Mouse (Mus musculus) CH12.LX (cell line): Measurements from ENCODE around the gene F2rl1. TPM values are rescaled to one million over a fixed set of nuclear protein-coding genes. Genes with fewer than 3 reads are reported as not detected.

Source experiments
- DNase-seq: peaks from one replicate; pipeline ENCODE4 v3.0.0-alpha.2; 2013; ENCODE audit errors: extremely low read depth
- H3K27ac ChIP-seq: 2 replicates; pipeline ENCODE4 v1.5.1; 2012; ENCODE audit warnings: low read depth, mild to moderate bottlenecking, control low read depth, moderate library complexity; ENCODE audit not compliant: insufficient read depth
- H3K27me3 ChIP-seq: replicated peaks from 2 replicates; pipeline ENCODE3; 2012; ENCODE audit warnings: inconsistent platforms
- H3K36me3 ChIP-seq, 2 experiments: replicated peaks in 1 of 2; 2 replicates each; pipeline versions ENCODE3 to v1.6.1; 2012; ENCODE audit warnings: inconsistent platforms in 1 of 2, low read length in 1 of 2, mild to moderate bottlenecking in 1 of 2, mixed read lengths in 1 of 2, moderate library complexity in 1 of 2; ENCODE audit not compliant: control insufficient read depth in 1 of 2, insufficient read depth in 1 of 2
- H3K4me1 ChIP-seq, 2 experiments: 2 replicates each; pipeline ENCODE4 v1.6.1; 2012; ENCODE audit warnings: inconsistent platforms in 1 of 2, moderate library complexity in 1 of 2; ENCODE audit not compliant: insufficient read depth in 2 of 2, control insufficient read depth in 1 of 2
- H3K4me2 ChIP-seq: 2 replicates; pipeline ENCODE4 v1.6.1; 2012; ENCODE audit warnings: low read depth, mild to moderate bottlenecking, control low read depth; ENCODE audit not compliant: poor library complexity, insufficient read depth, severe bottlenecking
- H3K4me3 ChIP-seq, 3 experiments: fragments of 150-350 bp in 1 of 3; sonication (generic) in 1 of 3; replicated peaks in 1 of 3; 2 replicates each; pipeline versions ENCODE3 to v1.5.1; 2011 to 2012; ENCODE audit warnings: low read depth in 2 of 3, low read length in 2 of 3, mild to moderate bottlenecking in 2 of 3, moderate library complexity in 2 of 3, control low read depth in 1 of 3, improper control_type of control experiment in 1 of 3, inconsistent platforms in 1 of 3, mixed read lengths in 1 of 3; ENCODE audit not compliant: poor library complexity in 1 of 3
- H3K79me2 ChIP-seq: replicated peaks from 2 replicates; pipeline ENCODE4 v1.6.1; 2012; ENCODE audit warnings: mild to moderate bottlenecking, moderate library complexity; ENCODE audit not compliant: control insufficient read depth, poor library complexity, insufficient read depth, severe bottlenecking; ENCODE audit errors: extremely low read depth
- H3K9ac ChIP-seq: 2 replicates; pipeline ENCODE4 v1.6.1; 2012; ENCODE audit warnings: low read depth, mild to moderate bottlenecking, control low read depth, moderate library complexity; ENCODE audit not compliant: insufficient read depth
- H3K9me3 ChIP-seq: replicated peaks from 2 replicates; pipeline ENCODE3; 2012; ENCODE audit warnings: low read length, inconsistent platforms, mixed read lengths
- BHLHE40 ChIP-seq: IDR thresholded peaks from 2 replicates; pipeline ENCODE4 v1.6.1; 2011; ENCODE audit warnings: mild to moderate bottlenecking, low read depth, low read length, improper control_type of control experiment
- CTCF ChIP-seq, 2 experiments: IDR thresholded peaks in 1 of 2; conservative IDR thresholded peaks in 1 of 2; 2 replicates each; pipeline ENCODE4 v1.5.1; 2011 to 2012; ENCODE audit warnings: low read depth in 2 of 2, low read length in 2 of 2, improper control_type of control experiment in 1 of 2, inconsistent platforms in 1 of 2, mild to moderate bottlenecking in 1 of 2, moderate library complexity in 1 of 2
- ELF1 ChIP-seq: IDR thresholded peaks from 2 replicates; pipeline ENCODE4 v1.6.1; 2014; ENCODE audit warnings: low read depth, mild to moderate bottlenecking, inconsistent platforms, low read length, improper control_type of control experiment
- EP300 ChIP-seq: IDR thresholded peaks from 2 replicates; pipeline ENCODE4 v1.6.1; 2011; ENCODE audit warnings: low read length, improper control_type of control experiment
- GABPA ChIP-seq: IDR thresholded peaks from 2 replicates; pipeline ENCODE4 v1.6.1; 2012; ENCODE audit warnings: low read depth, low read length, improper control_type of control experiment, inconsistent platforms; ENCODE audit not compliant: insufficient replicate concordance
- HCFC1 ChIP-seq: IDR thresholded peaks from 2 replicates; pipeline ENCODE4 v1.6.1; 2012; ENCODE audit warnings: low read depth, mild to moderate bottlenecking, inconsistent platforms, low read length, improper control_type of control experiment
- IRF4 ChIP-seq: IDR thresholded peaks from 2 replicates; pipeline ENCODE4 v1.6.1; 2014; ENCODE audit warnings: low read depth, mild to moderate bottlenecking, inconsistent platforms, low read length, improper control_type of control experiment
- JUN ChIP-seq: IDR thresholded peaks from 2 replicates; pipeline ENCODE4 v1.6.1; 2011; ENCODE audit warnings: low read depth, mild to moderate bottlenecking, low read length, improper control_type of control experiment, moderate library complexity; ENCODE audit not compliant: insufficient read depth
- JUND ChIP-seq: conservative IDR thresholded peaks from 2 replicates; pipeline ENCODE4 v1.6.1; 2011; ENCODE audit warnings: low read depth, low read length, improper control_type of control experiment
- MAZ ChIP-seq: IDR thresholded peaks from 2 replicates; pipeline ENCODE4 v1.6.1; 2012; ENCODE audit warnings: low read depth, mild to moderate bottlenecking, inconsistent platforms, low read length, improper control_type of control experiment, moderate library complexity
- MEF2A ChIP-seq: IDR thresholded peaks from 2 replicates; pipeline ENCODE4 v1.6.1; 2014; ENCODE audit warnings: low read depth, mild to moderate bottlenecking, inconsistent platforms, low read length, improper control_type of control experiment, borderline replicate concordance
- MXI1 ChIP-seq: IDR thresholded peaks from 2 replicates; pipeline ENCODE4 v1.6.1; 2011; ENCODE audit warnings: mild to moderate bottlenecking, low read depth, low read length, improper control_type of control experiment
- MYC ChIP-seq: IDR thresholded peaks from 2 replicates; pipeline ENCODE4 v1.6.1; 2011; ENCODE audit warnings: low read depth, mild to moderate bottlenecking, improper control_type of control experiment, low read length
- NRF1 ChIP-seq: IDR thresholded peaks from 2 replicates; pipeline ENCODE4 v1.6.1; 2014; ENCODE audit warnings: low read depth, mild to moderate bottlenecking, inconsistent platforms, low read length, improper control_type of control experiment, moderate library complexity
- POLR2A ChIP-seq: IDR thresholded peaks from 2 replicates; pipeline ENCODE4 v1.6.1; 2011; ENCODE audit warnings: low read depth, mild to moderate bottlenecking, improper control_type of control experiment, low read length
- POLR2AphosphoS2 ChIP-seq: IDR thresholded peaks from 2 replicates; pipeline ENCODE4 v1.6.1; 2011; ENCODE audit warnings: low read depth, low read length, improper control_type of control experiment
- RAD21 ChIP-seq: IDR thresholded peaks from 2 replicates; pipeline ENCODE4 v1.6.1; 2011; ENCODE audit warnings: low read depth, mild to moderate bottlenecking, low read length, improper control_type of control experiment, moderate library complexity
- TBP ChIP-seq: conservative IDR thresholded peaks from 2 replicates; pipeline ENCODE4 v1.6.1; 2011; ENCODE audit warnings: low read depth, low read length, improper control_type of control experiment
- TCF12 ChIP-seq: IDR thresholded peaks from 2 replicates; pipeline ENCODE4 v1.6.1; 2014; ENCODE audit warnings: low read depth, mild to moderate bottlenecking, inconsistent platforms, low read length, improper control_type of control experiment
- UBTF ChIP-seq: IDR thresholded peaks from 2 replicates; pipeline ENCODE4 v1.6.1; 2012; ENCODE audit warnings: low read depth, mild to moderate bottlenecking, inconsistent platforms, low read length, improper control_type of control experiment, moderate library complexity
- USF2 ChIP-seq: conservative IDR thresholded peaks from 2 replicates; pipeline ENCODE4 v1.6.1; 2011; ENCODE audit warnings: low read depth, low read length, improper control_type of control experiment
- ZKSCAN1 ChIP-seq: IDR thresholded peaks from 2 replicates; pipeline ENCODE4 v1.6.1; 2012; ENCODE audit warnings: low read depth, inconsistent platforms, low read length, improper control_type of control experiment, borderline replicate concordance
- ZMIZ1 ChIP-seq: IDR thresholded peaks from 2 replicates; pipeline ENCODE4 v1.6.1; 2012; ENCODE audit warnings: low read depth, mild to moderate bottlenecking, inconsistent platforms, low read length, improper control_type of control experiment
- ZNF384 ChIP-seq: IDR thresholded peaks from 2 replicates; pipeline ENCODE4 v1.6.1; 2012; ENCODE audit warnings: low read depth, low read length, improper control_type of control experiment, inconsistent platforms
- dilution Hi-C: fragments of 300-500 bp; cut with MboI; formaldehyde crosslinking; loops from 2 replicates; pipeline ENCODE4 v1.14.3; 2020; ENCODE audit warnings: low sequenced_read_pairs; ENCODE audit not compliant: extremely low pct_unique_long_range_greater_than_20kb, extremely low pct_ligation_motif_present
- in situ Hi-C: fragments of 300-500 bp; cut with MboI; formaldehyde crosslinking; loops from 3 replicates; pipeline ENCODE4 v1.14.3; 2019; ENCODE audit warnings: low sequenced_read_pairs, low pct_ligation_motif_present, low pct_unique_long_range_greater_than_20kb, mixed read lengths
- polyA plus RNA-seq: library from polyadenylated mRNA; unstranded; fragments of >175 nt; gene quantifications from 2 replicates; pipeline ENCODE4 v1.2.1, GENCODE M21; 2012; ENCODE audit warnings: low read depth; ENCODE audit not compliant: insufficient read length
- total RNA-seq, 2 experiments: library from RNA; depleted of rRNA; stranded (reverse); fragments of 300-350 nt in 1 of 2; fragments of >200 nt in 1 of 2; gene quantifications; 2 replicates each; pipeline ENCODE4 v1.2.3; 2012 to 2014

The F2rl1 gene
- total and polyA plus RNA-seq, 3 experiments = not detected

GRCm38 (mm10) chr13:95549421-95549820 is 24.4 kb upstream of the F2rl1 start:
- peaks cover 0 to 14% of the 10 kb centered on the region in 2 experiments; a peak in 2 of 4 replicates for H3K4me1 ChIP-seq
- no peaks in the 10 kb centered on the region for H3K27me3 ChIP-seq
- H3K4me2 ChIP-seq = no peak overlapping the region

DNA sequence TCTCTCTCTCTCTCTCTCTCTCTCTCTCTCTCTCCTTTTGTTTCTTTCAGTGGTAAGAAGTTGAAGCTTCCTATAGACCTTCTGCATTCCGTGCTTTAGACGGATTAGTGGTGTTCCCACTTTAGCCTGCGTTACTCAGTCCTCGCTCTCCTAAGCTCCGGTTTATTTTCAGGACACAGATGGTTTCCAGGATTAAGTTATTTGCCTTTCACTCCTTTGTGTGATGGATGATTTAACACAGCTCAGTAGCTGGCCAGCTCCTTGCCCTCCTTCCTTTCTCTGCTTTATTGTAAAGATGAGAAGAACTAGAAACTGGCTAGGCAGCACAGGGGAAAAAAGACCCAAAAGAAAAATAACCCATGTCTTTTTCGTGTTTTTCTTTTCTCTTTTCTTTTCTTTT is 23.8 kb upstream of the F2rl1 start:
- in situ Hi-C loops = no loop called here
- Histone ChIP-seq H3K4me3 (no peak overlapping the region), H3K4me2 (no peak overlapping the region), H3K27me3 (no peaks in the 10 kb centered on the region), H3K9me3 (no peaks in the 10 kb centered on the region), H3K4me1 (peaks cover 0 to 9% of the 10 kb centered on the region in 2 experiments; a peak in 2 of 4 replicates), H3K27ac (no peak overlapping the region), H3K9ac (no peak overlapping the region), H3K79me2 (no peaks in the 10 kb centered on the region), H3K36me3 (no peaks in the 10 kb centered on the region)
- TF ChIP-seq ZNF384 (no peak), ELF1 (no peak), HCFC1 (no peak), MYC (no peak), RAD21 (no peak), ZKSCAN1 (no peak), BHLHE40 (no peak), ZMIZ1 (no peak), IRF4 (no peak), MAZ (no peak), NRF1 (no peak), UBTF (no peak), USF2 (no peak), CTCF (conservative IDR thresholded peaks at IDR 0.05 in 1 of 2, IDR thresholded peaks at IDR 0.05 in 1 of 2; ENCODE audit: low read depth in 2 of 2, low read length in 2 of 2) (no peak), JUND (no peak), POLR2AphosphoS2 (no peak), MXI1 (no peak), EP300 (no peak), POLR2A (no peak), JUN (no peak)
- DNase-seq = no peak
- dilution Hi-C loops = no loop called here

More at GRCm38 (mm10) chr13:95549421-95549820, 24.4 kb upstream of the F2rl1 start:
- no peaks in the 10 kb centered on the region for H3K79me2 ChIP-seq
- H3K36me3 ChIP-seq = no peaks in the 10 kb centered on the region
- DNase-seq = no peak
- H3K4me3 ChIP-seq = no peak overlapping the region
- in situ Hi-C loops = no loop called here
- H3K9ac ChIP-seq = no peak overlapping the region
- H3K27ac ChIP-seq = no peak overlapping the region
- TF ChIP-seq GABPA (no peak), EP300 (no peak), TCF12 (no peak), MEF2A (no peak), TBP (no peak)
- no peaks in the 10 kb centered on the region for H3K9me3 ChIP-seq
- dilution Hi-C loops = no loop called here
